Mouse (Mus musculus): ENCODE data around the gene Fam19a3. TPM values are rescaled to one million over a fixed set of nuclear protein-coding genes. Genes with fewer than 3 reads are reported as not detected.
A peak's percentile ranks its signal among the peaks of the same experiment; 100 is the strongest.

Fam19a3 gene
- total and polyA plus RNA-seq, 3 experiments: 0.04 to 0.16 TPM; not detected in 1

DNA sequence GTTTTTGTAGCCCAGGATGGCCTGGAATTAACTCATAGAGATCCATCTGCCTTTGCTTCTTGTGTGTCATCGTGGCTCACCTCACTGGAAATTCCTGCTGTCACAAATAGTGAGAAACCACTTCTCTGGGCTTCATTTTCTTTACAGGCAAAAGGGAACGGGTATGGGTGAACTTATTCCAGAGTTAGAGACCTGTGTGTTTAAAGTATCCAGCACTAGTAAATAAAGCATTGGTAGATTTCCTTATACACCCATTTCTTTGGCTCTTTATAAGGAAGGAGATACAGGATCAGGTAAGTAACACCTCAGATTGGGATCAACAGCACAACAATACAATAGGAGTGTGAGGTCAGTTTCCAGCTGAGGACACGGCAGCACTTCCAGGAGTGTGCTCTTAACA, 6.4 kb upstream of the Fam19a3 start, which contains the start of gene Rhoc:
Rhoc (plus strand) TSS at position 301 of the 400 bp plus-strand sequence.
- in situ Hi-C loops (cut with MboI; ENCODE audit: low pct_ligation_motif_present, low pct_unique_long_range_greater_than_20kb, low sequenced_read_pairs): loop anchor here (10.0 kb wide), 2 partner anchors 177 to 267 kb away; partner anchors contain the start of genes Cttnbp2nl and Wnt2b
- no peaks in the 10 kb centered on the region for H3K9me3 ChIP-seq (replicated peaks; ENCODE audit: low read length)
- H3K4me3 ChIP-seq (replicated peaks in 1 of 3; ENCODE audit: low read depth in 2 of 3, low read length in 2 of 3, poor library complexity in 1 of 3): peak within 1 kb of the TSS; percentile 48 to 67 (median 52)
- no peaks in the 10 kb centered on the region for H3K27me3 ChIP-seq (replicated peaks)
- dilution Hi-C loops (cut with MboI; ENCODE audit: extremely low pct_ligation_motif_present, extremely low pct_unique_long_range_greater_than_20kb, low sequenced_read_pairs): no loop called here
- peaks cover 8 to 52% of the 10 kb centered on the region in 2 experiments for H3K36me3 ChIP-seq (replicated peaks in 1 of 2; ENCODE audit: control insufficient read depth in 1 of 2, insufficient read depth in 1 of 2, low read length in 1 of 2)
- H3K4me2 ChIP-seq (ENCODE audit: insufficient read depth, low read depth, poor library complexity, severe bottlenecking): peak within 1 kb of the TSS; percentile 55
- no peaks in the 10 kb centered on the region for H3K79me2 ChIP-seq (replicated peaks; ENCODE audit: control insufficient read depth, extremely low read depth, insufficient read depth, poor library complexity, severe bottlenecking)
- DNase-seq (ENCODE audit: extremely low read depth): no peak
- H3K4me1 ChIP-seq (ENCODE audit: control insufficient read depth in 1 of 2, insufficient read depth in 2 of 2): peaks cover 5 to 45% of the 10 kb centered on the region in 2 experiments; a peak in 3 of 4 replicates
- TF ChIP-seq ZNF384 (IDR thresholded peaks at IDR 0.05; ENCODE audit: low read depth, low read length): no peak
- no peak for TF ChIP-seq SIN3A (IDR thresholded peaks at IDR 0.05; ENCODE audit: low read length)
- no peak for TF ChIP-seq CHD1 (IDR thresholded peaks at IDR 0.05; ENCODE audit: low read depth, low read length)
- TF ChIP-seq MXI1 (IDR thresholded peaks at IDR 0.05; ENCODE audit: low read depth, low read length): no peak
- TF ChIP-seq GABPA (IDR thresholded peaks at IDR 0.05; ENCODE audit: insufficient replicate concordance, low read depth, low read length): no peak
- no peak for TF ChIP-seq NELFE (IDR thresholded peaks at IDR 0.05; ENCODE audit: low read depth, low read length)
- no peak for TF ChIP-seq CTCF (conservative IDR thresholded peaks at IDR 0.05 in 1 of 2, IDR thresholded peaks at IDR 0.05 in 1 of 2; ENCODE audit: low read depth in 2 of 2, low read length in 2 of 2)
- TF ChIP-seq ETS1 (conservative IDR thresholded peaks at IDR 0.05; ENCODE audit: low read depth, low read length): no peak
- no peak for TF ChIP-seq RAD21 (IDR thresholded peaks at IDR 0.05; ENCODE audit: low read depth, low read length)
- TF ChIP-seq MAX (IDR thresholded peaks at IDR 0.05; ENCODE audit: low read length): no peak
- no peak for TF ChIP-seq ZKSCAN1 (IDR thresholded peaks at IDR 0.05; ENCODE audit: borderline replicate concordance, low read depth, low read length)
- TF ChIP-seq PAX5 (IDR thresholded peaks at IDR 0.05; ENCODE audit: low read length): no peak
- no peak for TF ChIP-seq JUN (IDR thresholded peaks at IDR 0.05; ENCODE audit: insufficient read depth, low read depth, low read length)
- no peak for TF ChIP-seq ZC3H11A (IDR thresholded peaks at IDR 0.05; ENCODE audit: low read depth, low read length)
- TF ChIP-seq ELF1 (IDR thresholded peaks at IDR 0.05; ENCODE audit: low read depth, low read length): no peak
- H3K9ac ChIP-seq (ENCODE audit: insufficient read depth, low read depth): peak within 1 kb of the TSS; percentile 35
- no peak within 1 kb of the TSS for H3K27ac ChIP-seq (ENCODE audit: insufficient read depth, low read depth)

DNA sequence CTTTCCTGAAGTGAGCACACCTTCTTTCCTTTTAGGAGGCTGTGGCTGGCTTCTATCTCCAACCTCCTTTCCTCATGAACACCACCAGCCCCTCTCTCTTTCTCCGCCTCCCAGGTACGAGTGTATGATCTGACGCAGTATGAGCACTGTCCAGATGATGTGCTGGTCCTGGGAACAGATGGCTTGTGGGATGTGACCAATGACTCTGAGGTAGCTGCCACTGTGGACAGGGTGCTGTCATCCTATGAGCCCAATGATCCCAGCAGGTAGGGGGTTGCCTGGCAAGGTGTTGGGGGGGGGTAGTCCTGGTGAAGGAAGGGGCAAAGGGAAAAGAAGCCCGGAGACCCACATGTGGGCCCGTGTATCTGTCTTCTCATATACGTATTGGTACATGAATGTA, 3.6 kb upstream of the Fam19a3 start:
- Histone ChIP-seq H3K27ac (ENCODE audit: insufficient read depth, low read depth) (no peak overlapping the region), H3K36me3 (replicated peaks in 1 of 2; ENCODE audit: control insufficient read depth in 1 of 2, insufficient read depth in 1 of 2, low read length in 1 of 2) (peaks cover 0 to 25% of the 10 kb centered on the region in 2 experiments), H3K9ac (ENCODE audit: insufficient read depth, low read depth) (no peak overlapping the region), H3K27me3 (replicated peaks) (no peaks in the 10 kb centered on the region), H3K4me3 (replicated peaks in 1 of 3; ENCODE audit: low read depth in 2 of 3, low read length in 2 of 3, poor library complexity in 1 of 3) (no peak overlapping the region), H3K4me1 (ENCODE audit: control insufficient read depth in 1 of 2, insufficient read depth in 2 of 2) (peaks cover 6 to 44% of the 10 kb centered on the region in 2 experiments; a peak in 3 of 4 replicates), H3K9me3 (replicated peaks; ENCODE audit: low read length) (no peaks in the 10 kb centered on the region), H3K79me2 (replicated peaks; ENCODE audit: control insufficient read depth, extremely low read depth, insufficient read depth, poor library complexity, severe bottlenecking) (no peaks in the 10 kb centered on the region), H3K4me2 (ENCODE audit: insufficient read depth, low read depth, poor library complexity, severe bottlenecking) (no peak overlapping the region)
- TF ChIP-seq NRF1 (IDR thresholded peaks at IDR 0.05; ENCODE audit: low read depth, low read length) (no peak), ETS1 (conservative IDR thresholded peaks at IDR 0.05; ENCODE audit: low read depth, low read length) (no peak), HCFC1 (IDR thresholded peaks at IDR 0.05; ENCODE audit: low read depth, low read length) (no peak), KAT2A (IDR thresholded peaks at IDR 0.05; ENCODE audit: insufficient replicate concordance, low read length) (no peak), USF2 (conservative IDR thresholded peaks at IDR 0.05; ENCODE audit: low read depth, low read length) (no peak)
- in situ Hi-C loops (cut with MboI; ENCODE audit: low pct_ligation_motif_present, low pct_unique_long_range_greater_than_20kb, low sequenced_read_pairs) (loop anchor here (10.0 kb wide), 2 partner anchors 180 to 270 kb away; partner anchors contain the start of genes Cttnbp2nl and Wnt2b), dilution Hi-C loops (cut with MboI; ENCODE audit: extremely low pct_ligation_motif_present, extremely low pct_unique_long_range_greater_than_20kb, low sequenced_read_pairs) (no loop called here)
- no peak for DNase-seq (ENCODE audit: extremely low read depth)
